Mouse (Mus musculus) cerebellum, adult 2 months (tissue): Measurements from ENCODE around the gene Slc4a4. TPM values are rescaled to one million over a fixed set of nuclear protein-coding genes. Genes with fewer than 3 reads are reported as not detected.
A peak's percentile ranks its signal among the peaks of the same experiment; 100 is the strongest.

ENCODE experiments used
- DNase-seq, 2 experiments: peaks; one replicate each; pipeline ENCODE4 v3.0.0; 2021
- H3K27ac ChIP-seq: fragments of 200-500 bp; 2 replicates; pipeline ENCODE4 v1.5.1; 2012; ENCODE audit warnings: low read length, control low read depth, inconsistent platforms; ENCODE audit not compliant: insufficient read depth
- H3K27me3 ChIP-seq: fragments of 200-500 bp; 2 replicates; pipeline ENCODE4 v1.6.1; 2012; ENCODE audit warnings: inconsistent platforms, mild to moderate bottlenecking, low read length, moderate library complexity; ENCODE audit not compliant: control insufficient read depth, insufficient read depth
- H3K4me1 ChIP-seq: fragments of 200-500 bp; 2 replicates; pipeline ENCODE4 v1.6.1; 2011; ENCODE audit warnings: low read length; ENCODE audit not compliant: control insufficient read depth, insufficient read depth
- H3K4me3 ChIP-seq: fragments of 200-500 bp; replicated peaks from 2 replicates; pipeline ENCODE3; 2011; ENCODE audit warnings: mild to moderate bottlenecking, low read depth, low read length, control low read depth; ENCODE audit not compliant: insufficient read depth
- CTCF ChIP-seq: fragments of 200-500 bp; IDR thresholded peaks from 2 replicates; pipeline ENCODE4 v1.5.1; 2011; ENCODE audit warnings: low read depth, mild to moderate bottlenecking, control low read depth, low read length, moderate library complexity, borderline replicate concordance; ENCODE audit not compliant: insufficient read depth
- POLR2A ChIP-seq: fragments of 200-500 bp; IDR thresholded peaks from 2 replicates; pipeline ENCODE4 v1.6.1; 2011; ENCODE audit warnings: low read length, control low read depth, borderline replicate concordance; ENCODE audit not compliant: insufficient read depth
- WGBS: fragments of 180-500 bp; shearing (Covaris S2); methylation state at CpG from one replicate; pipeline ENCODE4 v1.1.7; 2018; 5-methylcytosine and 5-hydroxymethylcytosine counted together
- polyA plus RNA-seq: library from polyadenylated mRNA; depleted of rRNA; stranded (reverse); fragments of >200 nt; gene quantifications from 2 replicates; pipeline ENCODE4 v1.2.3, GENCODE M21; 2012

The Slc4a4 gene
- polyA plus RNA-seq, 1 experiment = 118 TPM

- DNase-seq = no peak
- H3K4me3 ChIP-seq = no peak overlapping the region
These were observed 1.1 kb upstream of the Slc4a4 start for GRCm38 (mm10) chr5:88885503-88885902.

GRCm38 (mm10) chr5:88885944-88886343, 674 bp upstream of the Slc4a4 start:
- peak overlapping the region; percentile 75 for H3K4me3 ChIP-seq
- DNase-seq = no peak
- peaks cover 14% of the 10 kb centered on the region; the same call in 1 of the 2 replicates for H3K4me1 ChIP-seq
- no peak for TF ChIP-seq POLR2A
- no peak for TF ChIP-seq CTCF
- no peaks in the 10 kb centered on the region for H3K27me3 ChIP-seq
- 40% methylated on average over 5 of the region's 5 CpGs for WGBS
- no peak overlapping the region for H3K27ac ChIP-seq

More at GRCm38 (mm10) chr5:88885503-88885902, 1.1 kb upstream of the Slc4a4 start:
- no peaks in the 10 kb centered on the region for H3K27me3 ChIP-seq
- WGBS = 22% methylated on average over 3 of the region's 3 CpGs
- no peak overlapping the region for H3K27ac ChIP-seq
- peaks cover 11% of the 10 kb centered on the region; the same call in 1 of the 2 replicates for H3K4me1 ChIP-seq
- TF ChIP-seq POLR2A = no peak
- TF ChIP-seq CTCF = no peak

GRCm38 (mm10) chr5:88886349-88886667, 310 bp upstream of the Slc4a4 start:
- H3K4me3 ChIP-seq = peak overlapping the region; percentile 75
- H3K4me1 ChIP-seq = peaks cover 16% of the 10 kb centered on the region; the same call in 1 of the 2 replicates
- WGBS = under 1% methylated on average over 13 of the region's 14 CpGs
- H3K27ac ChIP-seq = no peak overlapping the region; the same call in 1 of the 2 replicates
- TF ChIP-seq POLR2A (no peak), CTCF (no peak)
- H3K27me3 ChIP-seq = no peaks in the 10 kb centered on the region
- no peak for DNase-seq

- under 1% methylated on average over 29 of the region's 29 CpGs for WGBS
- Histone ChIP-seq H3K4me3 (peak overlapping the region; percentile 75), H3K27me3 (no peaks in the 10 kb centered on the region), H3K27ac (peak overlapping the region; percentile 72), H3K4me1 (peaks cover 17% of the 10 kb centered on the region; the same call in 1 of the 2 replicates)
- DNase-seq = peak; percentile 64 to 72
- TF ChIP-seq POLR2A (no peak), CTCF (no peak)
These were observed 1.2 kb downstream of the Slc4a4 start for GRCm38 (mm10) chr5:88887556-88888412.

- WGBS = 31% methylated on average over 8 of the region's 8 CpGs
- no peak for DNase-seq
- no peak for TF ChIP-seq POLR2A
- no peak for TF ChIP-seq CTCF
- H3K4me3 ChIP-seq = peak overlapping the region; percentile 75
- no peaks in the 10 kb centered on the region for H3K27me3 ChIP-seq
- H3K27ac ChIP-seq = peak overlapping the region; percentile 25; the same call in 1 of the 2 replicates
- H3K4me1 ChIP-seq = peaks cover 17% of the 10 kb centered on the region; the same call in 1 of the 2 replicates
These were observed 1.7 kb downstream of the Slc4a4 start for GRCm38 (mm10) chr5:88888413-88888700.

- DNase-seq = peak; percentile 49 to 61
- WGBS = 16% methylated on average over 4 of the region's 4 CpGs
- Histone ChIP-seq H3K4me3 (peak overlapping the region; percentile 47), H3K4me1 (peaks cover 17% of the 10 kb centered on the region; the same call in 1 of the 2 replicates), H3K27ac (peak overlapping the region; percentile 15; the same call in 1 of the 2 replicates), H3K27me3 (no peaks in the 10 kb centered on the region)
- TF ChIP-seq POLR2A (no peak), CTCF (peak; percentile 64)
These were observed 2.7 kb downstream of the Slc4a4 start for GRCm38 (mm10) chr5:88889326-88889725.

- 26% methylated on average over 4 of the region's 4 CpGs for WGBS
- no peaks in the 10 kb centered on the region for H3K27me3 ChIP-seq
- TF ChIP-seq CTCF (no peak), POLR2A (no peak)
- H3K4me3 ChIP-seq = no peak overlapping the region
- no peak overlapping the region for H3K27ac ChIP-seq
- H3K4me1 ChIP-seq = peaks cover 17% of the 10 kb centered on the region; the same call in 1 of the 2 replicates
- peak; percentile 80 to 87 for DNase-seq
These were observed 3.5 kb downstream of the Slc4a4 start for GRCm38 (mm10) chr5:88890146-88890545.

- DNase-seq = no peak
- H3K27me3 ChIP-seq = no peaks in the 10 kb centered on the region
- H3K4me3 ChIP-seq = no peak overlapping the region
- 89% methylated on average over 6 of the region's 6 CpGs for WGBS
- TF ChIP-seq CTCF (peak; percentile 18; the same call in 1 of the 2 replicates), POLR2A (no peak)
- peaks cover 6% of the 10 kb centered on the region for H3K4me1 ChIP-seq
- no peak overlapping the region for H3K27ac ChIP-seq
These were observed 10.0 kb downstream of the Slc4a4 start for GRCm38 (mm10) chr5:88896574-88896973.

- TF ChIP-seq CTCF = no peak
- TF ChIP-seq POLR2A = no peak
- DNase-seq = no peak
- H3K27me3 ChIP-seq = no peaks in the 10 kb centered on the region
- WGBS = 61% methylated on average over 4 of the region's 4 CpGs
- H3K27ac ChIP-seq = no peak overlapping the region
- H3K4me1 ChIP-seq = peaks cover 22% of the 10 kb centered on the region
- H3K4me3 ChIP-seq = no peak overlapping the region
These were observed 16.5 kb downstream of the Slc4a4 start for GRCm38 (mm10) chr5:88903111-88903510.
